Mouse (Mus musculus) heart, embryonic 14.5 days (tissue): ENCODE data around the gene Zmym4. TPM values are rescaled to one million over a fixed set of nuclear protein-coding genes. Genes with fewer than 3 reads are reported as not detected.
A peak's percentile ranks its signal among the peaks of the same experiment; 100 is the strongest.

Experiments
- ATAC-seq: fragments of 200-750 bp; cut with Nextera tagmentation; 2 replicates; pipeline ENCODE4 v1.8.0; 2017; ENCODE audit warnings: low read depth, moderate TSS enrichment; ENCODE audit not compliant: insufficient number of reproducible peaks, insufficient read depth, low FRiP score
- H3K27ac ChIP-seq, 2 experiments: fragments of 200-500 bp in 1 of 2; fragments of 300-500 bp in 1 of 2; sonication (generic) in 1 of 2; replicated peaks in 1 of 2; 2 replicates each; pipeline ENCODE4 v1.5.1; 2012 to 2014; ENCODE audit warnings: low read depth in 2 of 2, low read length in 2 of 2, control low read depth in 1 of 2, mild to moderate bottlenecking in 1 of 2, mixed read lengths in 1 of 2; ENCODE audit not compliant: control insufficient read depth in 1 of 2, insufficient read depth in 1 of 2
- H3K27me3 ChIP-seq: fragments of 300-500 bp; sonication (generic); 2 replicates; pipeline ENCODE4 v1.6.1; 2014; ENCODE audit warnings: mild to moderate bottlenecking, low read length, control low read depth; ENCODE audit not compliant: control insufficient read depth, insufficient read depth
- H3K36me3 ChIP-seq: fragments of 300-500 bp; sonication (generic); 2 replicates; pipeline ENCODE4 v1.6.1; 2014; ENCODE audit warnings: mild to moderate bottlenecking, control low read depth, low read length, mixed read lengths; ENCODE audit not compliant: control insufficient read depth, insufficient read depth
- H3K4me1 ChIP-seq, 2 experiments: fragments of 200-500 bp in 1 of 2; fragments of 300-500 bp in 1 of 2; sonication (generic) in 1 of 2; 2 replicates each; pipeline ENCODE4 v1.6.1; 2012 to 2014; ENCODE audit warnings: low read length in 2 of 2, control low read depth in 1 of 2, mixed read lengths in 1 of 2; ENCODE audit not compliant: control insufficient read depth in 2 of 2, insufficient read depth in 2 of 2
- H3K4me2 ChIP-seq: fragments of 300-500 bp; sonication (generic); 2 replicates; pipeline ENCODE4 v1.6.1; 2014; ENCODE audit warnings: mild to moderate bottlenecking, low read length
- H3K4me3 ChIP-seq, 2 experiments: fragments of 200-500 bp in 1 of 2; fragments of 300-500 bp in 1 of 2; sonication (generic) in 1 of 2; 2 replicates each; pipeline ENCODE4 v1.5.1; 2012 to 2014; ENCODE audit warnings: low read length in 2 of 2, mild to moderate bottlenecking in 2 of 2, control low read depth in 1 of 2, low read depth in 1 of 2, moderate library complexity in 1 of 2; ENCODE audit not compliant: control insufficient read depth in 1 of 2, insufficient read depth in 1 of 2
- H3K9ac ChIP-seq: fragments of 300-500 bp; sonication (generic); 2 replicates; pipeline ENCODE4 v1.6.1; 2014; ENCODE audit warnings: mild to moderate bottlenecking, low read length
- H3K9me3 ChIP-seq: fragments of 300-500 bp; sonication (generic); 2 replicates; pipeline ENCODE4 v1.6.1; 2016; ENCODE audit warnings: low read length, control low read depth; ENCODE audit not compliant: control insufficient read depth
- WGBS: fragments of 180-500 bp; shearing (Covaris S2); extraction: QIAGEN DNeasy Blood & Tissue Kit; methylation state at CpG from one replicate; pipeline ENCODE4 v1.1.7; 2014; 5-methylcytosine and 5-hydroxymethylcytosine counted together
- polyA plus RNA-seq: library from polyadenylated mRNA; unstranded; fragments of >200 nt; fragmentation: Nextera tagmentation; extraction: Ambion mirVana; gene quantifications from 2 replicates; pipeline ENCODE4 v1.2.1, GENCODE M21; 2014

The Zmym4 gene
- polyA plus RNA-seq, 1 experiment from 2014 or later = 17.8 TPM

- Histone ChIP-seq H3K4me3 (no peak overlapping the region), H3K4me2 (no peak overlapping the region), H3K36me3 (peaks cover 66% of the 10 kb centered on the region), H3K9me3 (no peaks in the 10 kb centered on the region), H3K9ac (no peak overlapping the region), H3K4me1 (no peaks in the 10 kb centered on the region), H3K27ac (no peak overlapping the region), H3K27me3 (no peaks in the 10 kb centered on the region)
- WGBS = 89% methylated on average over 9 of the region's 9 CpGs
- peak; percentile 26; the same call in 1 of the 2 replicates for ATAC-seq
Measured at GRCm38 (mm10) chr4:126860268-126860986, 107.5 kb downstream of the Zmym4 start.

- no peak overlapping the region for H3K4me3 ChIP-seq
- peaks cover 50% of the 10 kb centered on the region for H3K36me3 ChIP-seq
- no peak overlapping the region for H3K27ac ChIP-seq
- peaks cover 7 to 11% of the 10 kb centered on the region in 2 experiments for H3K4me1 ChIP-seq
- WGBS = 57% methylated on average over 11 of the region's 11 CpGs
- no peaks in the 10 kb centered on the region for H3K27me3 ChIP-seq
- H3K9me3 ChIP-seq = no peaks in the 10 kb centered on the region
- H3K4me2 ChIP-seq = no peak overlapping the region
- no peak overlapping the region for H3K9ac ChIP-seq
- no peak for ATAC-seq
Measured at GRCm38 (mm10) chr4:126852971-126853370, 115.0 kb downstream of the Zmym4 start.

- Histone ChIP-seq H3K4me3 (no peak overlapping the region), H3K36me3 (peaks cover 58% of the 10 kb centered on the region), H3K27ac (peak overlapping the region; percentile 78 to 86), H3K4me1 (peaks cover 7 to 11% of the 10 kb centered on the region in 2 experiments), H3K9ac (peak overlapping the region; percentile 16; the same call in 1 of the 2 replicates), H3K27me3 (no peaks in the 10 kb centered on the region), H3K4me2 (no peak overlapping the region), H3K9me3 (no peaks in the 10 kb centered on the region)
- WGBS = 29% methylated on average over 4 of the region's 4 CpGs
- ATAC-seq = no peak
Measured at GRCm38 (mm10) chr4:126850778-126851080, 117.2 kb downstream of the Zmym4 start.

GRCm38 (mm10) chr4:126850019-126850777 is 117.7 kb downstream of the Zmym4 start:
- Histone ChIP-seq H3K27me3 (no peaks in the 10 kb centered on the region), H3K4me3 (no peak overlapping the region), H3K4me2 (no peak overlapping the region), H3K27ac (peak overlapping the region; percentile 78 to 86), H3K9me3 (no peaks in the 10 kb centered on the region), H3K9ac (peak overlapping the region; percentile 16; the same call in 1 of the 2 replicates), H3K4me1 (peaks cover 7 to 11% of the 10 kb centered on the region in 2 experiments), H3K36me3 (peaks cover 55% of the 10 kb centered on the region)
- WGBS = 42% methylated on average over 7 of the region's 7 CpGs
- no peak for ATAC-seq

GRCm38 (mm10) chr4:126846971-126847370 is 121.0 kb downstream of the Zmym4 start:
- H3K4me1 ChIP-seq = peaks cover 7 to 11% of the 10 kb centered on the region in 2 experiments
- peaks cover 48% of the 10 kb centered on the region for H3K36me3 ChIP-seq
- no peak overlapping the region for H3K4me2 ChIP-seq
- no peak overlapping the region for H3K4me3 ChIP-seq
- H3K9me3 ChIP-seq = no peaks in the 10 kb centered on the region
- WGBS = 63% methylated on average over 7 of the region's 7 CpGs
- no peaks in the 10 kb centered on the region for H3K27me3 ChIP-seq
- H3K9ac ChIP-seq = no peak overlapping the region
- no peak for ATAC-seq
- no peak overlapping the region for H3K27ac ChIP-seq

- H3K36me3 ChIP-seq = peaks cover 54% of the 10 kb centered on the region
- 46% methylated on average over 4 of the region's 4 CpGs for WGBS
- H3K4me1 ChIP-seq = peaks cover 6 to 7% of the 10 kb centered on the region in 2 experiments
- H3K27ac ChIP-seq = no peak overlapping the region
- H3K9ac ChIP-seq = no peak overlapping the region
- H3K4me2 ChIP-seq = no peak overlapping the region
- no peak for ATAC-seq
- H3K4me3 ChIP-seq = no peak overlapping the region
- H3K27me3 ChIP-seq = no peaks in the 10 kb centered on the region
- H3K9me3 ChIP-seq = no peaks in the 10 kb centered on the region
Measured at GRCm38 (mm10) chr4:126845664-126846063, 122.3 kb downstream of the Zmym4 start.

- Histone ChIP-seq H3K4me1 (no peaks in the 10 kb centered on the region; a peak in 1 of 4 replicates), H3K27ac (no peak overlapping the region), H3K27me3 (no peaks in the 10 kb centered on the region), H3K9ac (no peak overlapping the region), H3K9me3 (no peaks in the 10 kb centered on the region), H3K36me3 (peaks cover 53% of the 10 kb centered on the region), H3K4me3 (no peak overlapping the region), H3K4me2 (no peak overlapping the region)
- no peak for ATAC-seq
- 65% methylated on average over 3 of the region's 3 CpGs for WGBS
Measured at GRCm38 (mm10) chr4:126842911-126843310, 125.0 kb downstream of the Zmym4 start.
